Mouse (Mus musculus) heart, adult 2 months (tissue): ENCODE measurements at regions not wholly inside any gene's neighbourhood (a gene's known extent, or its start where the extent isn't known, plus 50 kb on each side); places are given as distances from the start of the nearest gene placed in this dataset.

Experiments
- CTCF ChIP-seq: fragments of 200-600 bp; IDR thresholded peaks from 2 replicates; pipeline ENCODE4 v1.8.1; 2022; ENCODE audit warnings: antibody characterized with exemption, mild to moderate bottlenecking, moderate library complexity
- EP300 ChIP-seq: fragments of 200-500 bp; IDR thresholded peaks from 2 replicates; pipeline ENCODE4 v1.6.1; 2011; ENCODE audit warnings: low read depth, low read length, control low read depth; ENCODE audit not compliant: insufficient read depth
- POLR2A ChIP-seq: fragments of 200-500 bp; IDR thresholded peaks from 2 replicates; pipeline ENCODE4 v1.6.1; 2011; ENCODE audit warnings: mild to moderate bottlenecking, low read depth, low read length, control low read depth; ENCODE audit not compliant: insufficient read depth

DNA sequence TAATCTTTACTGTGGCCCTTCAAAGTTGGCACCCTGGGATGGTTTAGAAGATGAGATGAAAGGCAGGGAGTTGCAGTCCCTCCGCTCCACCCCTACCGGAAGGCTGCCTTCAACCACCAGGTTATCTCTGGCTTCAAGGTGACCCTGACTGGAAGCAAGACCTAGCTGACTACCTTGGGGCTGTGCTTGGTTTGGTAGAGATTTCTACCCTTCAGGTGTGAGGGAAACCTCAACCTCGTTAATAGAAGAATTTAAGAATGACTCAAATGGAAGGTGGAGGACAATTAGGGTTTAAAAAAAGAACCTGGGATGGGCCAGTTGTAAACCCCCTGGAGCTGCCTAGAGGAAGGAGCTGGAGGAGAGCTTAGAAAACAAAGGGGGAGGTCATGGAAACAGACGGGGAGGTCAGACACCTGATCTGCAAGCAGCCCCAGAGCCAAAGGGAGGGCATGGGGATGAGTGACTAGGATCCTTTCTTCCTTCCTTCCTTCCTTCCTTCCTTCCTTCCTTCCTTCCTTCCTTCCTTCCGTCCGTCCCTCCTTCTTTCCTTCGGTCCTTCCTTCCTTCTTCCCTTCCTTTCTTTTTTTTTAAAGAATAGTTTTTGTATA lies 111.1 kb downstream of the Sox2 start:
- no peak for TF ChIP-seq POLR2A
- TF ChIP-seq CTCF, result no peak
- no peak for TF ChIP-seq EP300
